Mouse (Mus musculus) neural tube, embryonic 13.5 days (tissue): ENCODE measurements around the gene Prdm13. TPM values are rescaled to one million over a fixed set of nuclear protein-coding genes. Genes with fewer than 3 reads are reported as not detected.

Experiments used
- ATAC-seq: fragments of 200-750 bp; cut with Nextera tagmentation; 2 replicates; pipeline ENCODE4 v1.8.0; 2017; ENCODE audit warnings: low read depth, mild to moderate bottlenecking, moderate TSS enrichment, moderate library complexity
- H3K27ac ChIP-seq: fragments of 300-500 bp; sonication (generic); replicated peaks from 2 replicates; pipeline ENCODE4 v1.5.1; 2015; ENCODE audit warnings: moderate library complexity, mild to moderate bottlenecking, inconsistent platforms
- H3K27me3 ChIP-seq: fragments of 300-500 bp; sonication (generic); 2 replicates; pipeline ENCODE4 v1.6.1; 2015; ENCODE audit warnings: mild to moderate bottlenecking, inconsistent platforms
- H3K36me3 ChIP-seq: fragments of 300-500 bp; sonication (generic); 2 replicates; pipeline ENCODE4 v1.6.1; 2015; ENCODE audit warnings: mild to moderate bottlenecking, inconsistent platforms
- H3K4me1 ChIP-seq: fragments of 300-500 bp; sonication (generic); replicated peaks from 2 replicates; pipeline ENCODE4 v1.6.1; 2015; ENCODE audit warnings: inconsistent platforms
- H3K4me2 ChIP-seq: fragments of 300-500 bp; sonication (generic); 2 replicates; pipeline ENCODE4 v1.6.1; 2015; ENCODE audit warnings: inconsistent platforms, mild to moderate bottlenecking, moderate library complexity
- H3K4me3 ChIP-seq: fragments of 300-500 bp; sonication (generic); 2 replicates; pipeline ENCODE4 v1.5.1; 2015; ENCODE audit warnings: mild to moderate bottlenecking, inconsistent platforms
- H3K9ac ChIP-seq: fragments of 300-500 bp; sonication (generic); 2 replicates; pipeline ENCODE4 v1.6.1; 2015; ENCODE audit warnings: moderate library complexity, mild to moderate bottlenecking, inconsistent platforms
- H3K9me3 ChIP-seq: fragments of 300-500 bp; sonication (generic); 2 replicates; pipeline ENCODE4 v1.6.1; 2016; ENCODE audit warnings: inconsistent platforms
- WGBS: fragments of 180-500 bp; shearing (Covaris S2); methylation state at CpG from one replicate; pipeline ENCODE4 v1.1.7; 2015; 5-methylcytosine and 5-hydroxymethylcytosine counted together
- polyA plus RNA-seq: library from polyadenylated mRNA; unstranded; fragments of >200 nt; fragmentation: Nextera tagmentation; extraction: Ambion mirVana; gene quantifications from 2 replicates; pipeline ENCODE4 v1.2.1, GENCODE M21; 2015

The Prdm13 gene
- polyA plus RNA-seq, 1 experiment from 2014 or later, result 1.4 TPM

DNA sequence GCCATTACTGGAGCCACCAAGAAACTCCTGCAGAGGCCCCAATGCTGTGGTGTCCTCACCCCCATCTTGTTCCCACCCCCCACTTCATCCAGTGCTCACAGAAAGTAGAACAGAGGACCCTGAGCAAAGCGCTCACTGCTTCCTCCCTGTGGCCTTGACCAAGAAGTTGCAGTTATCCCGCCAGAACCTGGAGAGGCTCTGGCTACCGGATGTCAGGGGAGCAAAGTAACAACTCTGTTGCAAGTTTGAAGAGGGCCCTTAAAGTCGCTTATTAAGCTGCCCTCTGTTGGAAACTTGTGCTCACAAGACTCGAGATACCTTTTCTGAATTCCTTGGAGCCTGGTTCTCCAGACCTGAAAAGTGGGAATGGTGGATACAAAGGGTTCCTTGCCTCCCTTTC lies 1.2 kb upstream of the Prdm13 start:
- Histone ChIP-seq H3K27ac (no peak overlapping the region), H3K4me3 (no peak overlapping the region), H3K36me3 (no peaks in the 10 kb centered on the region), H3K27me3 (peaks cover 97% of the 10 kb centered on the region), H3K9me3 (no peaks in the 10 kb centered on the region), H3K4me1 (peaks cover 38% of the 10 kb centered on the region), H3K9ac (no peak overlapping the region), H3K4me2 (no peak overlapping the region)
- ATAC-seq, result no peak
- under 1% methylated on average over 5 of the region's 5 CpGs for WGBS

DNA sequence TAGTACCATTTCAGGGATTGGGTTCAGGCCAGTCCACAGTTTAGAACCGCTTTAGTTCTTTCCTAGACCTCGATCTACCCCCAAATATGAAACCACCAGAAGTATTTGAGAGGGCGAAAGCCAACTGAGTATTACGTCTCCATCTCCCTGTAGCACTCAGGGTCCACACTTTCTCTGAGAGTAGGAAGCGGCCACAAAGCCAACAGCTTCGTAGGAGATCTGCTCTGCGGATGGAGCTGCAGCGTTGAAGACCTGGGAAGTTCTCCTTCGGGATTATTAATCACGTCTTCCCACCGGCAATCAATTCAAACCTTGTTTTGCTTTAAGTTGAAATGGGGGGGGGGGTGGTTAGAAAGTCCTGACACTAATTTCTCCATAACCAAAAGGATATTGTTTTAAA lies 653 bp upstream of the Prdm13 start:
- H3K4me1 ChIP-seq, result peaks cover 38% of the 10 kb centered on the region
- H3K27me3 ChIP-seq, result peaks cover 97% of the 10 kb centered on the region
- H3K27ac ChIP-seq, result no peak overlapping the region
- WGBS, result 1% methylated on average over 11 of the region's 11 CpGs
- H3K4me2 ChIP-seq, result 0 out of 2 replicates have a peak overlapping the region, but pooled peaks have one; percentile 9
- H3K9ac ChIP-seq, result no peak overlapping the region
- H3K4me3 ChIP-seq, result no peak overlapping the region
- H3K36me3 ChIP-seq, result no peaks in the 10 kb centered on the region
- no peak for ATAC-seq
- H3K9me3 ChIP-seq, result no peaks in the 10 kb centered on the region

GRCm38 (mm10) chr4:21684341-21684970 lies 1.3 kb downstream of the Prdm13 start:
- WGBS, result under 1% methylated on average over 14 of the region's 14 CpGs
- Histone ChIP-seq H3K27me3 (peaks cover 98% of the 10 kb centered on the region), H3K27ac (no peak overlapping the region), H3K36me3 (no peaks in the 10 kb centered on the region), H3K4me2 (peak overlapping the region; percentile 52), H3K9ac (peak overlapping the region; percentile 52), H3K4me1 (peaks cover 39% of the 10 kb centered on the region), H3K9me3 (no peaks in the 10 kb centered on the region), H3K4me3 (peak overlapping the region; percentile 36)
- no peak for ATAC-seq

DNA sequence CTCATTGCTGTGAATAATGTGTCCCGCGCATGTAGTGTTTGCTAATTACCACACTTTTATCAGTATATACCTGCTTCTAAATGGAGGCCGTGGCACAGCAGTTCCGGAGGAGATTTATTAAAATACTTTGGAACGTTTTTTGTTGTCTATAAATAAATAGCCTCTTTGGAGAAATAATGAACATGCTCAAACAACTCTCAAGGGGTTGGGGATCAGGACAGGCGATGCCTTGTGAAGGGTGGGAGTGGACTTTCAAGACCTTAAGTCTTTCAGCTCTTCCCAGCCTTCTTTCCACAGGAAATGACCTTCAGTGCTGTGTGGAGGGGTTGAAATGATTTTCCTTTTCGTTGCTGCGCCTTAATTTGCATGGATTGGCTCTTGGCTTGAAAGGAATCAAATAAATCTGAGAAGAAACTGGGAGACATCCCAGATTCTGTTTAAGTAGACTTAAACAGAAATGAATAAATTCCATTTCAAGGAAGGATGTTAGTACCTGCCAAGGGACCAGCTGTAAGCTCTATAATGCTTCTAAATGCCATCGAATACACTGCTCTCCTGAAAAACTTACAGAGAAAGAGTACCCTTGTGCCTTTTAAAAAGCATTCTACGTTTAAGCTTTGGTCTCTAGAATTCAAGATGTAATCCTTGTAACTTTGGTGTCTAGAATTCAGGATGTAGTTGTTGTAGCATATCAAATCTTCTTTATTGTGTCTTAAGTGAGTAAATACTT lies 3.2 kb downstream of the Prdm13 start:
- H3K9me3 ChIP-seq, result no peaks in the 10 kb centered on the region
- no peak overlapping the region for H3K27ac ChIP-seq
- 17% methylated on average over 10 of the region's 10 CpGs for WGBS
- peak overlapping the region; percentile 52 for H3K4me2 ChIP-seq
- peak overlapping the region; percentile 3; the same call in 1 of the 2 replicates for H3K4me3 ChIP-seq
- H3K4me1 ChIP-seq, result peaks cover 40% of the 10 kb centered on the region
- peaks cover 100% of the 10 kb centered on the region for H3K27me3 ChIP-seq
- no peak overlapping the region for H3K9ac ChIP-seq
- ATAC-seq, result no peak
- H3K36me3 ChIP-seq, result no peaks in the 10 kb centered on the region

DNA sequence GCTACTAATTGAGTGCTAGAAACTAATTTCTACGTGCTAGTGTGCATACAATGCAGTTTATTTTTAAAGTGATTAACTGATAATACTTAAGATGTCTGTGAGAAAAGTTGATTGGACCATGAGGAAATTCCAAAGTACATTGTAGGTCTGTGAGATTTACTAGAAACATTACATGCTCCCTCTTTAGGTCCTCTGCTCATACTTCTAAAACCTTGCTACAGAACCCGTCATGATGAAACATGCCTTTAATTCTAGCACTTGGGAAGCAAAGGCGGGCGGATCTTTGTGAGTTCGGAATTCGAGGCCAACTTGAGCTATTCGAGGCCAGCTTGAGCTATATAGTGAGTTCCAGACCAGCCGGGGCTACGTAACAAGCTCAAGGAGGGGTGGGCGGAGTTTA lies 4.8 kb downstream of the Prdm13 start:
- Histone ChIP-seq H3K9me3 (no peaks in the 10 kb centered on the region), H3K27me3 (peaks cover 99% of the 10 kb centered on the region)
- 9% methylated on average over 10 of the region's 10 CpGs for WGBS

GRCm38 (mm10) chr4:21679624-21680480 lies 5.9 kb downstream of the Prdm13 start:
- peaks cover 24% of the 10 kb centered on the region for H3K4me1 ChIP-seq
- H3K9me3 ChIP-seq, result no peaks in the 10 kb centered on the region
- H3K27ac ChIP-seq, result no peak overlapping the region
- H3K27me3 ChIP-seq, result peaks cover 99% of the 10 kb centered on the region
- WGBS, result 2% methylated on average over 42 of the region's 42 CpGs
- no peaks in the 10 kb centered on the region for H3K36me3 ChIP-seq
- peak overlapping the region; percentile 64 for H3K9ac ChIP-seq
- peak overlapping the region; percentile 46 for H3K4me3 ChIP-seq
- H3K4me2 ChIP-seq, result peak overlapping the region; percentile 66
- peak; percentile 45 for ATAC-seq

More for the DNA sequence above, 4.8 kb downstream of the Prdm13 start:
- Histone ChIP-seq H3K4me1 (peaks cover 33% of the 10 kb centered on the region), H3K36me3 (no peaks in the 10 kb centered on the region), H3K27ac (no peak overlapping the region), H3K4me2 (no peak overlapping the region; the same call in 1 of the 2 replicates), H3K4me3 (no peak overlapping the region), H3K9ac (no peak overlapping the region)
- no peak for ATAC-seq

DNA sequence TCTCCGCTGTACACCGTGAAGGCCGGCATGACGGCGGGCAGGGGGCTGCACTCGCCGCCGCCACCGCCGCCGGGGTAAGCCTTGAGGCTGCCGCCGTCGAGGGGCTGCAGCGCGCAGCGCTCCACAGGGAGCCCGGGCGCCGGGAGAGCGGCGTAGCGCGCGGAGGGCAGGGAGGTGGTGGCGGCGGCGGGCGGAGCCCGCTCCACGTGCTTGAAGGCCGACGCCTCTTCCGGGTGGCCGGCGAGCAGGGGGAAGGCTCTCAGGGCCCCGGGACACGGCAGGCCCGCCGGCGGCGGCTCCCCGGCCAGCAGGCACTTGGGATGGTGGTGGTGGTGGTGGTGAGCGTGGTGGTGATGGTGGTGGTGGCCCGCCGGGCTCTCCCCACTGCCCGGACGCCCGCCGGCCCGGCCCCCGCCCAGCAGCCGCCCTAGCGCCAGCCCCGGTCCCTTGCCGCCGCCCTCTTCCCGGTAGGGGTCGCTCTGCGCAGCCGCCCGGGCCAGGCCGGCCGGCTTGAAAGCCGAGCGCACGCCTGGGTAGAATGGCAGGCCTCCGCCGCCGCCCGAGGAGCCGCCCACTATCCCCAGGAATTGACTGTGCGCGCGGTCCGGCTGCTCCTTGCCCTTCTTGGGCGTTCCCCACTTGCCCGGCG lies 6.7 kb downstream of the Prdm13 start:
- Histone ChIP-seq H3K27me3 (peaks cover 99% of the 10 kb centered on the region), H3K4me2 (peak overlapping the region; percentile 66)
- WGBS, result under 1% methylated on average over 59 of the region's 79 CpGs

GRCm38 (mm10) chr4:21678101-21678974 lies 7.4 kb downstream of the Prdm13 start:
- Histone ChIP-seq H3K4me1 (peaks cover 30% of the 10 kb centered on the region), H3K9ac (peak overlapping the region; percentile 64), H3K36me3 (no peaks in the 10 kb centered on the region), H3K27me3 (peaks cover 94% of the 10 kb centered on the region), H3K9me3 (no peaks in the 10 kb centered on the region), H3K27ac (no peak overlapping the region), H3K4me2 (peak overlapping the region; percentile 66), H3K4me3 (peak overlapping the region; percentile 46)
- ATAC-seq, result peak; percentile 17; the same call in 1 of the 2 replicates
- under 1% methylated on average over 84 of the region's 84 CpGs for WGBS

More for the DNA sequence above, 6.7 kb downstream of the Prdm13 start:
- no peaks in the 10 kb centered on the region for H3K36me3 ChIP-seq
- H3K9me3 ChIP-seq, result no peaks in the 10 kb centered on the region
- peak overlapping the region; percentile 46 for H3K4me3 ChIP-seq
- ATAC-seq, result peak; percentile 85
- no peak overlapping the region for H3K27ac ChIP-seq
- peak overlapping the region; percentile 64 for H3K9ac ChIP-seq
- H3K4me1 ChIP-seq, result peaks cover 28% of the 10 kb centered on the region

DNA sequence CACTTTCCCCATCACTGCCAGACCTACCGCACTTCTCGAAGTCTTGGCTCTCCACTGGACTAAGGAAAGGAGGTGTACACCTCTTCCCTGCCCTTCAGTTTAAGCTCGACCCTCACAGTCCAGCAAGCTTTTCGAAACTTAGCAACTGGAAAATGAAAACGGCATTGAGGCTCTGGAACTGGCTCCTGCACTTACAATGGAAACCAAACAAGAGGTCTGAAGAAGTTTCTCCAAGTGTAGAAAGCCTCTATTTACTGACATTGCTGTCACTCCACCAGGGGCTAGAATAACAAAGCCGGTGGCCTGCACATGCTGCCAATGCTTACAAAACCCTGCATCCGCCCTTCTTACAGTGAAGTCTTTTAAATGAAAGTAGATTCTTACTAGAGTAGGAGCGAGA lies 11.1 kb downstream of the Prdm13 start:
- peaks cover 28% of the 10 kb centered on the region for H3K4me1 ChIP-seq
- no peaks in the 10 kb centered on the region for H3K36me3 ChIP-seq
- no peaks in the 10 kb centered on the region for H3K9me3 ChIP-seq
- no peak overlapping the region for H3K4me2 ChIP-seq
- H3K27ac ChIP-seq, result no peak overlapping the region
- no peak for ATAC-seq
- no peak overlapping the region for H3K4me3 ChIP-seq
- peaks cover 91% of the 10 kb centered on the region for H3K27me3 ChIP-seq
- H3K9ac ChIP-seq, result no peak overlapping the region
- WGBS, result 7% methylated on average over 8 of the region's 8 CpGs

GRCm38 (mm10) chr4:21674042-21674441 lies 11.7 kb downstream of the Prdm13 start:
- 1% methylated on average over 17 of the region's 17 CpGs for WGBS
- Histone ChIP-seq H3K4me1 (peaks cover 22% of the 10 kb centered on the region), H3K9me3 (no peaks in the 10 kb centered on the region), H3K27ac (no peak overlapping the region), H3K27me3 (peaks cover 89% of the 10 kb centered on the region), H3K4me3 (no peak overlapping the region), H3K36me3 (no peaks in the 10 kb centered on the region), H3K9ac (no peak overlapping the region), H3K4me2 (peak overlapping the region; percentile 38)
- no peak for ATAC-seq

DNA sequence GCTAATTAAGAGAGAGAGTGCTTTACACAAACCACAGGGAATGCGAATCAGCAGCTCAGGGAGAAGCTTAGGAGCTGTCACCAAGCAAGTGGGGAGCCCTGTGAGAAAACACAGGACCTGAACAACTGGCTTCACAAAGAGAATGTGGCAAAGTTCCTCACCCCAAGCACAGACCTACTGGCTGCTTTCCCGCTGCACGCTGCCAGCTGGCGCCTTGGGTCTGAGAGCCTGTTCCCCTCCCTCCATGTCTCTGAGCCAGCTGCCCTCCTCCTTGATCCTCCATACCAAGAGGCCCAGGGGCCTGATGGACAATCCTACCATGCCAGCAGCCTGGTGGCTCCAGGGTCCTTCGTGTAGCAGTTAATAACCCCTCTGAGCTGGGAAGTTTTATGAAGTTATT lies 19.8 kb downstream of the Prdm13 start:
- H3K27ac ChIP-seq, result no peak overlapping the region
- no peak overlapping the region for H3K4me2 ChIP-seq
- H3K4me1 ChIP-seq, result no peaks in the 10 kb centered on the region
- 24% methylated on average over 5 of the region's 5 CpGs for WGBS
- H3K9ac ChIP-seq, result no peak overlapping the region
- peaks cover 35% of the 10 kb centered on the region for H3K27me3 ChIP-seq
- ATAC-seq, result no peak
- no peaks in the 10 kb centered on the region for H3K9me3 ChIP-seq
- no peaks in the 10 kb centered on the region for H3K36me3 ChIP-seq
- H3K4me3 ChIP-seq, result no peak overlapping the region
